Mouse (Mus musculus) left cerebral cortex, adult 18-20 months (tissue): ENCODE results near the gene Prkra. TPM values are rescaled to one million over a fixed set of nuclear protein-coding genes. Genes with fewer than 3 reads are reported as not detected.
"Not testable (repeated sequence)": the region's sequence is repeated elsewhere in the genome, so short reads cannot be mapped to it uniquely, and the experiment has no call there.

Source experiments
- DNase-seq, 2 experiments: peaks; one replicate each; pipeline ENCODE4 v3.0.0; 2021 to 2022; ENCODE audit warnings: low spot score in 2 of 2, mixed read lengths in 1 of 2
- total RNA-seq, 2 experiments: library from RNA; stranded (reverse); gene quantifications; 2 replicates each; pipeline ENCODE4 v1.2.3; 2021

Gene Prkra
- total RNA-seq, 2 experiments from 2014 or later = 17.1 to 18.9 TPM

DNA sequence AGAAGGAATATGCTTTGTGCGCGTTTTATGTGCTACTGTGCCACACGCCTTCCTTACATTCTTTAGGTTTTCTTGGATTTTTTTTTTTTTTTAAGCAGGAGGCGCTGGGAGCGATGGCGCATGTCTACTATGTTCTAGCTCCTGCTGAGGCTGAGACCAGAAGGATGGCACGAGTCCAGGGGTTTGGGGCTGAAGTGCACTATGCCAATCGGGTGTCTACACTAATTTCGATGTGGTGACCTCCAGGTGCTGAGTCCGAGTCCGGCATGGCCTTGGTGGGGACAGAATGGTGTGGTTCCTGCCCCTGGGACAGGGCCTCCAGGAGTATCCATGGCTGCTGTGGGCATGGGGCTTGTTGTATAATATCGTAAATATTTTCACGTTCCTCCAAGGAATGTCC, 10.7 kb upstream of the Prkra start:
- DNase-seq = no peak

DNA sequence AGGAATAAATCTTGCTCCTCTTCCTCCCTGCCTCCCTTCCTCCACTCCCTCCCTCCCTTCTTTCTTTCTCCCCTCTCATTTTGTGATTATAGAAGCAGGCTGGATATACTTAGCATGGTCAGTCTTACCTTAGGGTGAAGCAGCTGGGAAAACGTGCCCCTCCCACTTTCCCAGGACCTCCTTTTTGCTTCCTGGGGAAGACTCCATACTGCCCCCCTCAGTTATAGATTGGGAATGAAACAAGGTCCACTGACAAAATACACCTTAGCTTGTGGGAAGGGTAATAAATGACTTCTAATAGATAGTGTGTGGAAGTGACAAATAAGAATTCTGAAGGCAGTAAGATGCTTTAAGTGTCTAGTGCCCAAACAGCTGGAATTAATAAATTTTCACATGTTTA, 8.2 kb upstream of the Prkra start:
- no peak for DNase-seq

DNA sequence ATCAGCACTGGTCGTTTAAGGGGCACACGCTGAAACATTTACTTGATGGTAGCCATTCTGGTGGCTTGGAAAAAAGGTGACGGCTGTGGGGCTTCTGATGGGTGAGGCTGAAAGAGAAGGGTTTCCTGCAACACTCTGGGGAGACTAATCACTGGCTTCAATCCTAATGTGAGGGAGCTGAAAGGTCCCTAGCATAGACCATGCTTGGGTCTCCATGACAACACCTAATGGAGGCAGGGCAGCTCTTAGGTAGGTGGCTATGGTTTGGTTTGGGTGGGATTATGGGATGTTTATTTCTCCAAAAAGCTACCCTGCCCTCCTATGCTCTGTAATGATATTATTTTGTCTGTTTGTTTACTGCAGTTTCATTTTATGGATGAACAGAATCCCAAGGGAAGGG, 7.6 kb upstream of the Prkra start:
- no peak for DNase-seq

DNA sequence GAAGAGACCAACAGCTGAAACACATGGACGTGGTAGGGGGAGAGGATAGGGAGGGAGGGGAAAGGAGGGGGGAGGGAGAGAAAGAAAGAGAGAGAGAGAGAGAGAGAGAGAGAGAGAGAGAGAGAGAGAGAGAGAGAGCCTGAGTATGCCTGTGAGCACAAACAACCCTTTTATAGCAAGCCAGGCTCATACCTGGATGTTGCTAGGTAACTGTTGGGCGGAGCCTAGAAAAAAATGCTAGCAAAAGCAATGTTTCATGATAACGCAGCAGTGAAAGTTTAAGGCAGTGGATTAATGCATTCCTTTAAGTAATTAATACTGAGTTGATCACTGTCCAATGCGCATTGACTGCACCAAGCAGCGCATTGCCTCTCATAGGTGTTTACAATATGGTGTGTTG, 6.8 kb upstream of the Prkra start:
- DNase-seq = no peak

DNA sequence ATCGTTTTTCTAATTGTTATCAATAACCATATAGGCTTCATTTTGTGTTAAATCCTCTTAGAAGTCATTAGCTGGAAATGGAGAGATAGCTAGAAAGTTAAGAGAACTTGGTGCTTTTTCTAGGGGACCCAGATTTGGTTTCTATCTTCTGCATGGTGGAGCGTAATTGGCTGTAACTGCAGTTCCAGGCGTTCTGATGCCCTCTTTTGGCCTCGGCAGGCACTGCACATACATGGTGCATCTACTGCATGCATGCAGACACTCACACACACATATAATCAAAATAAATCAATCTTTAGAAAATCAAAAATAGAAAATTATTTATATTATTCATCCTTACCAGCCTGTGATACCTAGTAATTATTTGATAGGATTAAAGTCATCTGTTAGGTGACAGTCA, 5.3 kb upstream of the Prkra start:
- DNase-seq = no peak

DNA sequence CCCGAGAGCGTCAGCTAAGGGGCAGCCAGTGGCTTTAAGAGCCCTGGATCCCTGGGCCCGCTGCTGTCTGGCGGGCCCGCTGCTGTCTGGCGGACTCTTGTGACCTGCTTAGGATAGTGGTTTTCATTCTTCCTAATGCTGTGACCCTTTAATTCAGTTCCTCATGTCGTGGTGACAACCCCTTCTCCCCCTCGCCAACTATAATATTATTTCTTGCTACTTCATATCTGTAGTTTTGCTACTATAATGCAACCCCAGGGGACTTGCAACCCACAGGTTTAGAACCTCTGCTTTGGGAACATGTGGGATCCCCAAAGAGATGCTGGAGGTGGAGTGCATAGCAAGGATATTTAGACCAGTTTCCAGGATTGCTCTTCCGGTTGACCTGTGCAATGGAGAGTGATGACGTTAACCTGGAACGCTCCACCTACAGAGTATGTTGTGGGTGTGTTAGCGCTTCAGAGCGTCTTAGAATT, 889 bp upstream of the Prkra start:
- no peak for DNase-seq

DNA sequence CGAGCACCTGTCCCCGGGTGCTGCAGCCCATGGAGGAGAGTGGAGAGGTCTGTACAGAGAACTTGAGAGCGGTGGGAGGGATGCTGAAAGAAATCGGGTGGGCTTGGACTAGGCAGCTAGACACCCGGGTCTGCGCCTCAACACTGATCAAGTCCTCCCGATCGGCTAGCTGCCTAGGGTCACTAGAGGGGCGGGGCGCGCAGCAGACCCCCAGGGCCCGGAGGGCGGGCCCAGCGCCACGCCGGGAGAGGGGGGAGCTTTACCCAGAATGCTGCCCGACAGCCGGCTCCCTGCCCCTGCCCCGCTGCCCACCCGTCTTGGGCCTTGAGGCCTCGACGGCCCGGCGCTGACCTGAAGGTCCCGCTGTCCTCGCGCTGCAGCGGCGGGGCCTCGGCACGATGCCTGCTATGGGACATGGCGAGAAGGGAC, 360 bp downstream of the Prkra start:
- no peak for DNase-seq

DNA sequence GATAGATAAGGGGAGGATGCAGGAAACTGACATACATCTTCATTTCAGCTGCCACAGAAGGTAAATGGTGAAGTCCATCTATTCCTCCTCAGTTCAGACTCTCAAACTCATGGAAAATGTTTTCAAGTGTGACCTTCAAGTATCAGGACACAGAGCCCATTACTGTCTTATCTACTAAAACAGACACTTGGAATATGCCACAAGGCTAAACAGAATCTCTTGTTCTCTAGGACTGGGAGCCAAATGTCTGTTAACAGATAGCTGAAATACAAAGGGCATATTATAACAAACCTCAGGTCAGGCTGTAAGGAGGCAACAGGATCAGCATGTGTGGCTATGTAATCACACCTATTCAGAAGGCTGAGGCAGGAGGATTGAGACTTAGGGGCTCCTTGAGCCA, 4.0 kb downstream of the Prkra start:
- DNase-seq = no peak

DNA sequence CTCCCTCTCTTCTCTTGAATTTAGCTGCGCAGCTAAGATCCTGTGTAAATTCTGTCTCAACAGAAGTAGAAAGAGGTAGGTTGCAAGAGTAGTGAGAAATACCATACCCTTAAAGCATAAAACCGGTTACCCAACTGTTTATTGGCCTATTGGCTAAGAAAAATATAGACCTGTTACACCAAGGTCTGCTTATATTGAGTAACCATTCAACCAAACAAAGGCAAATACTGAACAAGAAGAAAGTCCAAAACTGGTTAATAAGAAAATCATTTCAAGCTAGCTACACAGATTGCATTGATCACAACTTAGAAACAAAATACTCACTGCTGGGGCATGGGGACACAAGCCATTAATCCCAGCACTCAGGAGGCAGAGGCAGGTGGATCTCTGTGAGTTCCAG, 8.2 kb downstream of the Prkra start:
- no peak for DNase-seq

DNA sequence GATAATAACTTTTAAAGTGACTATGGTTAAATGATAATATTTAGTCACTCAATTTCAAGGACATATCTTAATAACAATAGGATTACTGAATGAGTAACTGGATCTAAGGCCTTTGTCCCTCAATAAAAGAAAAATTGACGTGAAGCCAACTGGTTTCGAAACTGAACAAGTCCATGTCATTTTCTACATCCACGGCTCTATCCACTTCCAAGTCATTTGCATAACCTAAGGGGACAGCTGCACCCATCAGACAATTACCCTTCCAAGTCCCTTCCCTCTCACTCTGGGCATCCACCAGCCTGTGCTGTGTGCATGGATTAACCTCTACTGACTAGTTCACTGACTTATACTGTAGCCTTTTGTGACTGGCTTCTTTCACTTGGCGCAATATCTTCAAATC, 16.2 kb downstream of the Prkra start:
- DNase-seq = no peak

DNA sequence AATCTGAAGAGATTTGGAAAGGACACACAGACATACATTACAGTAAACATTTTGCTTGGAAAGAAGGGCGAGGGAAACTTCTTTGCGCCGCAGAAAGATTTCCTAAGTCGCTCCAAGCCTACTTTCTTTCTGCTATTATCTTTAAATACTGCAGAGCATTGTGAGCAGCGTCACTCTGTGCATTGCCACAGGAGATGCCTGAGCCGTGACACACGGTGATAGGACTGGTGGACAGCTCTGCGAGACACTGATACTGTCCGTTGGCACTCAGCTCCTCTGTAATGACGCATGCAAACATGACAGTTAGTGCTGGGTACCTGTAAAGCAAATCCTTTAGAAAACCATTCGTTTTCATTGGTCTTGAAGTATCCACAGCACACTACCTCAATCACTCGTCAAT, 17.5 kb downstream of the Prkra start:
- DNase-seq = no peak

DNA sequence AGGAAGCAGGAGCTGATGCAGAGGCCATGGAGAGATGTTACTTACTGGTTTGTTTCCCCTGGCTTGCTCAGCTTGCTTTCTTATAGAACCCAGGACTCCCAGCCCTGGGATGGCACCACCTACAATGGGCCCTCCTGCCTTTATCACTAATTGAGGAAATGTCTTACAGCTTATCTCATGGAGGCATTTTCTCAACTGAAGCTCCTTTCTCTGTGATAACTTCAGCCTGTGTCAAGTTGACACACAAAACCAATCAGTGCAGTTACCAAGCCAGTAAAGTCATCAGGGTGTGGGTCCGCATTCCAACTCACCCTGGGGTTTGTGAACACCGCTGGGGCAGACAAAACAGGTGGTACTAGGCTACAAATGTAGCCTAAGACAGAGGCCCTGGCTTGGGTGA, 25.5 kb downstream of the Prkra start:
- not testable (repeated sequence) for DNase-seq

DNA sequence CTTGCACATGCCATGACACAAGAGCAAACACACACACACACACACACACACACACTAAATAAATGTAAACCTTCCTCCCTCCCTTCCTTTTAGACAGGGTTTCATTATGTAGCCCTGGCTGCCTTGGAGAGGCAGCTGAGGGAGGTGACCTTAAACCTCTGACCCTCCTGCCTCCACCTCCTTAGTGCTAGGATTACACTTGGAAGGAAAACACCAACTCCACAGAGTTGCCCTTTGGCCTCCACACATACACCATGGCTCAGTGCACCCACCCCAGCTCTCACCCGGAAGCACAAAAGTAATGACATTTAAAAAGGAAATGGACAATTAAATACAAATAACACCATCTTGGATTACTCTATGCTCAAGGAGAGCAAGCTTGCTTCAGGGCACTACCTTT, 26.1 kb downstream of the Prkra start:
- DNase-seq = no peak

DNA sequence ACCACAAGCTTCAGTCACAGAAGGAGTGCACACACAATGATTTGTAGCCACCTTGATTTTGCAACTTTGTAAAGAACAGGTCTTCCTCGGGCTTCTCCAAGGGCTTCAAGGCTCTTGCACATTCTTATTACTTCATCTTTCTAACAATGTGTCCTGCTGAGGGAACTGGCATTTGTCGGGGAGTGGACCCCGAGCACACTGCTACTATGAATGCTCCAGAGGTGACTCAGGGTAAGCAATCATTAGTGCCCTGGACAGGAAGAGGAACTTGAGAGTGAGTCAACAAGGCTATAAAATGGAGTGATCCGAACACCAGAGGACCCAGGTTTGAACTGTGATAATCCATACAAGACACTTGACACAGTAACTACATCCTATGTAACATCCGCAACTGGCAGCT, 27.6 kb downstream of the Prkra start:
- no peak for DNase-seq

DNA sequence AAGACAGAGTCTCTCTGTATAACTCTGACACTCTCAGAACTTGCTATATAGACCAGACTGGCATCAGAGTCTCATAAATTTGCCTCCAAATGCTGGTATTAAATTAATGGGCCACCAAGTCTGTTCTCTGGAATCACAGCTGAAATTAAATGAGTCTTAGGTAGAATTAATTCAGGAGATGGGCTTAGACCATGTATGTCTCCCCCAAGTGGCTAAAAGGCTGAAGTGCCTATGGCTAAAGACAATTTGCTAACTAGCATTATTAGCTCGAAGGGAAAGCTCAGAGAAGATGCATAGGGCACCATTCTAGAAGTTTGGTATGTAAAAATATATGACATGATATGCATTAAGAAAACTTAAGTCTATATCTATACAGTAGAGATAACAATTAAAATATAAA, 29.7 kb downstream of the Prkra start:
- peak; percentile 24 to 53 for DNase-seq

DNA sequence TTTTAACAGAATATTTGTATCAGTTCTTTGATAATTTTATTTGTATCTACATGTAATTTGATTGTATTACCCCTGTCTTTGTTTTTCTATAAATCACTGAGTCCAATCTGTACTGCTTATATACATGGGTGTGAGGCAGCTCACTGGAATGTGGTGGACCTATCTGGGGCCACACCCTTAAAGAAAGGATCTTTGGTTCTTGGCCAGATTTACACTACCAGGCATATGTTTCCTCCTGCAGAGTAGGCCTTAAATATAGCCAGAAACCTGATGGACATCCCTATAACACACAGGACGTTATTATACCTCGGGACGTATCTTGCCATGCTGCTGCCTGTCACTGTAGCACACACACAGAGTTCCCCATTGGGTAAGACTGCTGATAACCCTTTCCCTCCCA, 35.8 kb downstream of the Prkra start:
- no peak for DNase-seq

DNA sequence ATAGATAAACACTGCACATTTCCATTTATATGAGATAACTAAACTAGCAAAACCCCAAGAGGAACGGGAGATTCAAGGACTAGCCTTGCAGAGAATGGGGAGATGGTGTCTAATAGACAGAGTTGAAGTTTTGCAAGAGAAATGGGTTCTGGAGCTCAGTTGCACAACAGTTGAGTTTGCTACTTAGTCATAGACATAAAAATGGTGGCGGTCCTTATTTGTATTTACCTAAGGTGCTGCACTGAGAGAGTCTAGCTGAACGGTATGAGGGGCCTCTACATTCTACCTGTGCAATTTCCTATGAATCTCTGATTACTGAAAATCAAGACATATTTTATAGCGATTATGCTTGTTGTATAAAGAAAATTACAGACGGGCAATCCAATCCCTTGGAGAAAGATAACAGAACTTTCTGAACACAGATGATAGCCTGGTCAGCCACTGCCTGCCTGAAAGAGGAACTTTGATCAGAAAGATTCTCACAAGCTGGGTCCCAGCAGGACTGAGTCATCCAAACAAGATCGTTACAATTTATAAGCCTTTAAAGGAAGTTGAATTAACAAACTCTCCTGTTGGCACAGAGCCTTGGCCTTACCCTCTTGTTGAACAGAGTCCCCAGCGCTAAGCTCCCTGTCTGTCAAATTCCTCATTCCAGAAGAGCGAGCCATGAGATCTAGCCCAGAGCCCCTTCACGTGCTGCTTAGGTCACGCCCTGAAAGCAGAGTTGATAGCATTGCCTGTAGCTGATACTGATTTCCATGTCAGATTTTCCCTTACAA, 37.3 kb downstream of the Prkra start:
- no peak for DNase-seq

DNA sequence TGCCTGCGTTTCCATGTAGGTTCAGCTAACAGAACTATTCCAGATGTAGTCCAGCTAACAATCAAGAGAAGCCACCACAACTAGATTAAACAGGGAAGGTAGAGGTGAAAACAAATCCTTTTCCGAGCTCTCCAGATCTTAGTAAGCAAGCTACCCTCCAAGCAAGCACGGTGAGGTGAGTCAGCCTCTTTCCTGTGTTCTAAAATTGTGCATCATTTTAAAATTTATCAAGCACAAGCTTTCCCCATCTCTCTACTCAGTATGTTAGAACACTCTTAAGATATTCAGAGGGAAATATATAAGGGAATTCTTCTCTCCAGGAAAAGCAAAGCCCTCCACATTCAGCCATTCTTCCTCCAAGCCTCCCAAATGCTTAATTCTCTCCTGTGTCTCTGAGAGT, 41.1 kb downstream of the Prkra start:
- no peak for DNase-seq

DNA sequence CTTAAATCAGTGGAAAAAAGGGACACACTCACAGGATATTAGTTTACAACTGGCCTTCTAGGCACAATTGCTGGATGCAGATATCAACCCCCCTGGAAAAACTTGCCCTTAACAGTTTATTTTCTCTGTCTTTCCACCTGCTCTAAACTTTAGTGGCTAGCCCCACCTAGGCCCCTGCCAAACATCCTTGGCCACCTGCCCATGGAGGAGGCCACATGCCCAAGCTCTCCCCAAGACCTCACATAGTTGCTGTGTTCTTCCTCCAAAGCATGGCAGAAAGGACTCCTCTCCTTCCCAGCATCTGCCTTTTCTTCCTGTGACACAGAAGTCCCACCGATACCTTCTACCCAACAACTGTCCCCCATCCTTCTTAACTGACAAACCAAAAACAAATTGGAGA, 45.6 kb downstream of the Prkra start:
- no peak for DNase-seq

DNA sequence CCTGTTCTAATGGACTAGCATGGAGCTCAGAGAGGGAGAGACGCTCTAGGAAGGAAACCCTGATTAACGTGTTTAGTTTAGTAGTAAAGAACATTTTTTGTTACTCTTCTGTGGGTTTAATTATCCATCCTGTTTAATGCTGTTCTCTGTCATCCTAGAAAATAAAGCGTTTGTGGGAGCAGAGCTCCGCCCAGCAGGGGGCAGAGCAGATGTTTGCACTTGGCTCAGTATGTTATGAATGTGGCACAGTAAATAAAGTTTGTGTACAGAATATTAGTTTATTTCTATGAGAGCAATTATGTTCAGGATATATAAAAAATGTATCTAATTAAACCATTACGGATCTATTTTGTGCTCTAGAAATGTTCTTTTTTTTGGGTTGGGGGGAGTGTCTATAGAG, 48.6 kb downstream of the Prkra start:
- no peak for DNase-seq

DNA sequence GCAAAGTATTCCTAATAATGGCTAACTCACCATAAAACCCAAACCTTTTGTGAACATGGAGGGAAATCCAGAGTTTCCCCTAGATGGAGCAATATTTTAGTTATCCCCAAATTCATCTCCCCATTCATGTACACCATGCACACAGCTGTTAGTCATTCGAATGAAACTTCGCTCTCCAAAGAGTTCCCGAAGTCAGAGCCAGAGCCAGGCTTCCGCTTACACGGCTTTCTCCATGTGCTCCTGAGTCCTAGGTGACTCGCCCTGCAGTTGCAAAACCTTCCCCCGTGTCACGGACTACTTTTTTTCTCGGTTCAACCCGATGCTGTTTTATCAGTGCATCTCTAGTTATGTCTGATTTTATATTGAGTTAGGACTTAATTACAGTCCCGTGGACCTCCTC, 50.3 kb downstream of the Prkra start:
- no peak for DNase-seq

DNA sequence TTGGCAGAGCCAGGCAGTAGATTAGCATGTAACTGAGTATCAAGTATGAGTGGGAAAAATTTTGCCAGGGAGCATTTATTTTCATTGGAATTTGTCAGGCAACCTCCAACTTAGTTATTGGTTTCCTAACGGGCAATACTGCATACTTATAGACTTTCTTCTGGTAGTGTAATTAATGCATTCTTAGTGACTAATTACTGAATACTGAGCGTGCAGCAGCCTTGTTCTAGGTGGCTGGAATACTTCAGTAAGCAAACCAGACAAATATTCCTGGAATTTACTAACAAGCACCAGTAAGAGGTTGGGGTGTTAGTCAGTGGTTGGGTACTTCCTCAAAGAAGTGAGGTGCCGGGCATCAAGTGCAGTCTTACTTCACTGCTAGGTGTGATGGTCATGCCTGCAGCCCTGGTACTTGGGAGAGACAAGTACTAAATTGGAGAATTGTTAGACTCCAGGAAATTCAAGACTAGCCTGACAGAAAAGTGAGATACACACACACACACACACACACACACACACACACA, 55.4 kb downstream of the Prkra start:
- DNase-seq = no peak

DNA sequence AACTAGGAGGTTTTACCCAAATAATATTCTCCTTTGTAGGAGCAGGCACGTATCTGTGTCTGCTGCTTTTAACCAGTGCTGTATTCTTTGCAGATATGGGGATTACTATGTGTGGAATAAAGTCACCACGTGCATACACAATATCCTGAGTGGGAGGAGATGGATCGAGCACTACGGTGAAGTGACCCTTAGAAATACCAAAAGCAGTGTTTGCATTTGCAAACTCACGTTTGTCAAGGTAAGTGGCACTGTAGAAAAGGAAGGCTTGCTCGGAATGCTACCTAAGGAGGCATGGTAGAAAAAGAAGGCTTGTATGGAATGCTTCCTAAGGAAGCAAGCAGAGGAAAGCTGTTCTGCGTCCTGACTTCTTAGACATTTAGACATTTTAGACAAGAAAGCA, 57.6 kb downstream of the Prkra start:
- DNase-seq = no peak
